Mouse (Mus musculus): ENCODE measurements at regions not wholly inside any gene's neighbourhood (a gene's known extent, or its start where the extent isn't known, plus 50 kb on each side); places are given as distances from the start of the nearest gene placed in this dataset.

DNA sequence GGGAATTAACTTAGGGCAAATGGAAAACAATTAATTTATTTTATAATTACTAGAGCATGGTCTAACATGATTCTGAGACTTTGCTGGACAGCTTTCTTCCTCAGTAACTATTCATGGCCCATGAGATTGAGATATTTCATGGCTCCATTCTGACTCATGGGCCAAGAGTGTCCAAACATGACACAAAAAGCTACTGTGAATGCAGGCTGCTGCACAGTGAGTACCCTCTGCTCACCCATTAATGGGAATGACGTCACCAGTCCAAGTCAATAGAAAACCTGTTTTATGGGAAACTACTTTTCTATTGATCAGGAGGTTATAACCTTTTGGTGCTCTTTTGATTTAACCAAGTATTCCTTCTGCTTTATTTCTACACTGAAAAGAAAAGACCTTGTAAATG is 693.6 kb downstream of the Rwdd3 start:
- no peaks in the 10 kb centered on the region for H3K27me3 ChIP-seq (ENCODE audit: control insufficient read depth, insufficient read depth, insufficient read length)
- no peaks in the 10 kb centered on the region for H3K36me3 ChIP-seq (ENCODE audit: control insufficient read depth, insufficient read depth)
- H3K4me3 ChIP-seq (ENCODE audit: insufficient read depth, poor library complexity, severe bottlenecking), result no peak overlapping the region
- TF ChIP-seq CEBPB (IDR thresholded peaks at IDR 0.05; ENCODE audit: low read depth) (no peak), FOSL1 (IDR thresholded peaks at IDR 0.05; ENCODE audit: insufficient read depth, low read length, poor library complexity, severe bottlenecking) (no peak), MAX (IDR thresholded peaks at IDR 0.05) (no peak), MYOG (IDR thresholded peaks at IDR 0.05; ENCODE audit: control insufficient read depth, extremely low read depth, insufficient read length) (no peak), USF1 (IDR thresholded peaks at IDR 0.05; ENCODE audit: low read depth) (no peak), MYOD1 (IDR thresholded peaks at IDR 0.05; ENCODE audit: control insufficient read depth, insufficient read length, low read depth) (no peak), CTCF (IDR thresholded peaks at IDR 0.05; ENCODE audit: control insufficient read depth, insufficient read depth, insufficient read length) (no peak)
- H3K79me2 ChIP-seq (ENCODE audit: control insufficient read depth, insufficient read depth), result no peaks in the 10 kb centered on the region
- H3K79me3 ChIP-seq (ENCODE audit: low read depth), result no peaks in the 10 kb centered on the region
- no peak overlapping the region for H3ac ChIP-seq (ENCODE audit: control insufficient read depth, insufficient read length, low read depth)

DNA sequence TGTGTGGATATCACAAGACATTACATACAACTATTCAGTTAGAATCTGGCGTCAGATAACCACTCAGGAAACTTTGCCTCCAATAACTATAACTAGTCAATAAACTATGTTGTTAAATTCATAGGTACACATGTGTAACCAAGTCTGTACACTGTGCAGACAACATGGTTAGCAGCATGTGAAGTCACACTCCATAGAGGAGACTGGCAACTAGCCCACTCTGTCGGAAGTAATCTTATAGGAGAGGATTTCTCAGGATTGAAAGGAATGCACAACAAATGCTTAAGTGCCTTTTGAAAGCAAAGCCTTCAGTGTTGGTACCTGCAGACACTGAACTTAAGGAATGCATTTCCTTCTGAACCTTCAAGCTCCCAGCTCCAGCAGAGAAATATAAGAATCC is 693.0 kb upstream of the Ptbp2 start:
- Histone ChIP-seq H3K79me3 (ENCODE audit: low read depth) (no peaks in the 10 kb centered on the region), H3K36me3 (ENCODE audit: control insufficient read depth, insufficient read depth) (no peaks in the 10 kb centered on the region), H3K27me3 (ENCODE audit: control insufficient read depth, insufficient read depth, insufficient read length) (no peaks in the 10 kb centered on the region), H3ac (ENCODE audit: control insufficient read depth, insufficient read length, low read depth) (no peak overlapping the region), H3K4me3 (ENCODE audit: insufficient read depth, poor library complexity, severe bottlenecking) (no peak overlapping the region), H3K79me2 (ENCODE audit: control insufficient read depth, insufficient read depth) (no peaks in the 10 kb centered on the region)
- TF ChIP-seq MYOD1 (IDR thresholded peaks at IDR 0.05; ENCODE audit: control insufficient read depth, insufficient read length, low read depth) (no peak), USF1 (IDR thresholded peaks at IDR 0.05; ENCODE audit: low read depth) (no peak), CEBPB (IDR thresholded peaks at IDR 0.05; ENCODE audit: low read depth) (no peak), CTCF (IDR thresholded peaks at IDR 0.05; ENCODE audit: control insufficient read depth, insufficient read depth, insufficient read length) (no peak), FOSL1 (IDR thresholded peaks at IDR 0.05; ENCODE audit: insufficient read depth, low read length, poor library complexity, severe bottlenecking) (no peak), MYOG (IDR thresholded peaks at IDR 0.05; ENCODE audit: control insufficient read depth, extremely low read depth, insufficient read length) (no peak), MAX (IDR thresholded peaks at IDR 0.05) (no peak)

DNA sequence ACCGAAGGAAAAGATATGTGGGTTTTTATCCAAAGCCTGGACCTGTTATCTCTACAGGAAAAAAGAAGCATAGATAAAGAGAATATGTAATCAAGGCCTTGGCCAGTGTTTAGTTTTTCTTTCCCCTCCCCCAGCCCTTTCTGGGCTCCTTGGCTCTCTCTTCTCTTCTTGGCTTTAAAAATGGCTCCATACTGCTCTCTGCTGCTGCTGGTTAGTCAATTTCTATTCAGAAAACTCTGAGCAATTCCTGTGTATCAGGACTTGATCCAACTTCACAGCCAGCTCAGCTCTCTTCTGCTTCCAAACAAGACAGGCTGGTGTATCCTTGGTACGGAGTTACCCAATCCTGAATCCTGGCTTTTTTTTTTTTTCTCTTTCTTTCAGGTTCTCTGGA is 689.4 kb upstream of the Ptbp2 start:
- Histone ChIP-seq H3K79me2 (ENCODE audit: control insufficient read depth, insufficient read depth) (no peaks in the 10 kb centered on the region), H3ac (ENCODE audit: control insufficient read depth, insufficient read length, low read depth) (no peak overlapping the region), H3K79me3 (ENCODE audit: low read depth) (no peaks in the 10 kb centered on the region), H3K36me3 (ENCODE audit: control insufficient read depth, insufficient read depth) (no peaks in the 10 kb centered on the region), H3K27me3 (ENCODE audit: control insufficient read depth, insufficient read depth, insufficient read length) (no peaks in the 10 kb centered on the region), H3K4me3 (ENCODE audit: insufficient read depth, poor library complexity, severe bottlenecking) (no peak overlapping the region)
- TF ChIP-seq CEBPB (IDR thresholded peaks at IDR 0.05; ENCODE audit: low read depth) (no peak), CTCF (IDR thresholded peaks at IDR 0.05; ENCODE audit: control insufficient read depth, insufficient read depth, insufficient read length) (no peak), MYOG (IDR thresholded peaks at IDR 0.05; ENCODE audit: control insufficient read depth, extremely low read depth, insufficient read length) (no peak), MAX (IDR thresholded peaks at IDR 0.05) (no peak), USF1 (IDR thresholded peaks at IDR 0.05; ENCODE audit: low read depth) (no peak), FOSL1 (IDR thresholded peaks at IDR 0.05; ENCODE audit: insufficient read depth, low read length, poor library complexity, severe bottlenecking) (no peak), MYOD1 (IDR thresholded peaks at IDR 0.05; ENCODE audit: control insufficient read depth, insufficient read length, low read depth) (no peak)

DNA sequence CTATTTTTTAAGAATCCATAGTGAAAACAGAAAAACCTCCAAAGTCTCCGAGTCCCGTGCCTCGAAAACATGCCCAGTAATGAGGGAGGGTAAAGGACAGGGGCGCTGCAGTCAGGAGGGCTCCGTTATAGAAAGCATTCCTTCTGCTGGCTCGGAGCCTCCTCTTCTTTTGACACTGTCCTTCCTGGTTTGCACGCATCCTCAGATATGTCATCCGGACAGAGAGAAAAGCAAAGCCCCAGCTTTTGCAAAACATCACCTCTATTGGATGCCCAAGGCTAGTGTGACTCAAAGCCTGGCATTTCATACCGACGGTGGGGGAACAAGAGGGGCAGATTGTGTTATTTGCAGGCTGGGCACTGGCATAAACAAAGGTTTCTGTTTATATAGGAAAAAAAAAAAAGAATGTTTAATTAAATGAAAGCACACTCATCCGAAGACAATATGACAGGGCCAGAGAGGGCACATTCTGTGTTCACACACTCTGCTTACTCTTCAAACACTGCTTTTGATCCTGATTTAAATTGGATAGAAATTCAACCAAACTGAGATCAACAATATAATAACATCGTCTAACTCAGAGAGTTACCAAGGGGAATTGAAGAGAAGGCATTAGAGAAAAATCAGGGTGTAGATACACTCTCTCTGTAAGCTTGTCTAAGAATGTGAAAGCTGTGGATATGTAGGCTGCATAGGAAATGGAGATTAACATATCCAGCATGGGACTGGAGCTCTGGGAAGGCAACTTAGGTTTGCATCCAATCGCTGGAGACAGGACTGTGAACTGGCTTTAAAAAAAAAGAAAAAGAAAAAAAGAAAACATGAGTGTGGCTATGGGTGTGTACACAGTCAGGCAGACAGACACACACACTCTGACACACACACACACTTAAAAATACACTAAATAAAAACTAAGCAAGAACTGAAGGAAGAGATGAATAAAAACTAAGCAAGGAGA is 688.7 kb upstream of the Ptbp2 start:
- no peak overlapping the region for H3K4me3 ChIP-seq (ENCODE audit: insufficient read depth, poor library complexity, severe bottlenecking)
- TF ChIP-seq CEBPB (IDR thresholded peaks at IDR 0.05; ENCODE audit: low read depth), result no peak
- no peak for TF ChIP-seq CTCF (IDR thresholded peaks at IDR 0.05; ENCODE audit: control insufficient read depth, insufficient read depth, insufficient read length)
- no peak for TF ChIP-seq USF1 (IDR thresholded peaks at IDR 0.05; ENCODE audit: low read depth)
- no peak for TF ChIP-seq MAX (IDR thresholded peaks at IDR 0.05)
- no peak for TF ChIP-seq FOSL1 (IDR thresholded peaks at IDR 0.05; ENCODE audit: insufficient read depth, low read length, poor library complexity, severe bottlenecking)
- TF ChIP-seq MYOD1 (IDR thresholded peaks at IDR 0.05; ENCODE audit: control insufficient read depth, insufficient read length, low read depth), result no peak
- no peak for TF ChIP-seq MYOG (IDR thresholded peaks at IDR 0.05; ENCODE audit: control insufficient read depth, extremely low read depth, insufficient read length)
- no peaks in the 10 kb centered on the region for H3K36me3 ChIP-seq (ENCODE audit: control insufficient read depth, insufficient read depth)
- no peaks in the 10 kb centered on the region for H3K79me3 ChIP-seq (ENCODE audit: low read depth)
- H3K27me3 ChIP-seq (ENCODE audit: control insufficient read depth, insufficient read depth, insufficient read length), result no peaks in the 10 kb centered on the region
- no peak overlapping the region for H3ac ChIP-seq (ENCODE audit: control insufficient read depth, insufficient read length, low read depth)
- H3K79me2 ChIP-seq (ENCODE audit: control insufficient read depth, insufficient read depth), result no peaks in the 10 kb centered on the region

DNA sequence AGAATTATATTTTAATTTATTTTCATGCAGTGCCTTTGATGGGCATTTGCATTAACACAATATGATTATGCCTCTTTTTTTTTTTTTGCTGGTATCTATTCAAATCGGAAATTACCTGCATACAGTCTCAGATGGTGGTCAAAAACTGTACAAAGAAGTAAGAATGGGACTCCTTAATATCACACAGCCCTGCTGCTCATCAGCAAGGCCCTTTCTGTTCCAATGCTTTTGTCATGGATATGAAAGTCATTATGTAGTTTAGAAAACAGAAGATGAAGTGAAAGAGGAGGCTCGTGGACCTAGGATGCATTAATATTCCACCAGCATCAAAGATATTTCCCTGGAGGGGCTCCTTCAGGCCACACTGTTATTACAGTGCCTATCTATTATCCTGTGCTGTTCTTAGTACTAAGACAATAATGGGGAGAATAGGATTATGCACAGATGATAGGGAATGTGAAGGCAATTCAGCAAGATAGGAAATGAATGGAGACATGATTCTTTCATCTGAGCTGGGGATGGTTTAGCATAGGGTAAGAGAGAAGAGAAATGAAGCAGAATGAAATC is 687.7 kb upstream of the Ptbp2 start:
- no peaks in the 10 kb centered on the region for H3K36me3 ChIP-seq (ENCODE audit: control insufficient read depth, insufficient read depth)
- TF ChIP-seq MYOG (IDR thresholded peaks at IDR 0.05; ENCODE audit: control insufficient read depth, extremely low read depth, insufficient read length) (no peak), CTCF (IDR thresholded peaks at IDR 0.05; ENCODE audit: control insufficient read depth, insufficient read depth, insufficient read length) (no peak), MAX (IDR thresholded peaks at IDR 0.05) (no peak), MYOD1 (IDR thresholded peaks at IDR 0.05; ENCODE audit: control insufficient read depth, insufficient read length, low read depth) (no peak), FOSL1 (IDR thresholded peaks at IDR 0.05; ENCODE audit: insufficient read depth, low read length, poor library complexity, severe bottlenecking) (no peak), CEBPB (IDR thresholded peaks at IDR 0.05; ENCODE audit: low read depth) (no peak), USF1 (IDR thresholded peaks at IDR 0.05; ENCODE audit: low read depth) (no peak)
- no peaks in the 10 kb centered on the region for H3K27me3 ChIP-seq (ENCODE audit: control insufficient read depth, insufficient read depth, insufficient read length)
- H3K79me3 ChIP-seq (ENCODE audit: low read depth), result no peaks in the 10 kb centered on the region
- no peak overlapping the region for H3K4me3 ChIP-seq (ENCODE audit: insufficient read depth, poor library complexity, severe bottlenecking)
- H3K79me2 ChIP-seq (ENCODE audit: control insufficient read depth, insufficient read depth), result no peaks in the 10 kb centered on the region
- no peak overlapping the region for H3ac ChIP-seq (ENCODE audit: control insufficient read depth, insufficient read length, low read depth)

Measured in C2C12 (cell line).